Mouse (Mus musculus): ENCODE data around the gene Spry2. TPM values are rescaled to one million over a fixed set of nuclear protein-coding genes. Genes with fewer than 3 reads are reported as not detected.

The Spry2 gene
- total RNA-seq (2014; rRNA removed) = 20.2 and 24.3 TPM in 2 replicates
- polyA plus RNA-seq (2015; fragmentation: Nextera tagmentation; extraction: Ambion mirVana) = 38.1 and 39.2 TPM in 2 replicates

- H3K27me3 ChIP-seq (ENCODE audit: insufficient read depth, low read length) = no peaks in the 10 kb centered on the region
- H3K4me3 ChIP-seq (ENCODE audit: low read depth, low read length) = peak within 1 kb of the TSS; percentile 81
- H3K4me1 ChIP-seq (ENCODE audit: insufficient read depth, low read length) = peaks cover 2% of the 10 kb centered on the region; the same call in 1 of the 2 replicates
- ATAC-seq (ENCODE audit: low FRiP score) (peak; percentile 93), DNase-seq (ENCODE audit: low spot score) (peak; percentile 97)
- WGBS = under 1% methylated on average over 57 of the region's 89 CpGs
- H3K9ac ChIP-seq (replicated peaks; ENCODE audit: low read length, poor library complexity, severe bottlenecking) = peak within 1 kb of the TSS; percentile 81
- H3K27ac ChIP-seq (ENCODE audit: low read depth, low read length) = peak within 1 kb of the TSS; percentile 90
- H3K4me2 ChIP-seq (ENCODE audit: low read depth, low read length, poor library complexity, severe bottlenecking) = peak within 1 kb of the TSS; percentile 95
- TF ChIP-seq CTCF (IDR thresholded peaks at IDR 0.05) = no peak
- no peaks in the 10 kb centered on the region for H3K9me3 ChIP-seq (ENCODE audit: low read length)
- no peaks in the 10 kb centered on the region for H3K36me3 ChIP-seq (ENCODE audit: insufficient read depth, low read length)
Observed at GRCm38 (mm10) chr14:105896791-105897568, at the start of gene Spry2. TSS of gene Spry2 (minus strand) at chr14:105896819.

GRCm38 (mm10) chr14:105941353-105941752, 44.7 kb upstream of the Spry2 start:
- no peak for TF ChIP-seq CTCF (IDR thresholded peaks at IDR 0.05)
- DNase-seq (ENCODE audit: low spot score) = no peak
- no peak overlapping the region for H3K4me2 ChIP-seq (ENCODE audit: low read depth, low read length, poor library complexity, severe bottlenecking)
- H3K9ac ChIP-seq (replicated peaks; ENCODE audit: low read length, poor library complexity, severe bottlenecking) = no peak overlapping the region
- H3K4me1 ChIP-seq (ENCODE audit: insufficient read depth, low read length) = no peaks in the 10 kb centered on the region
- no peak for ATAC-seq (ENCODE audit: low FRiP score)
- H3K9me3 ChIP-seq (ENCODE audit: low read length) = no peaks in the 10 kb centered on the region
- H3K4me3 ChIP-seq (ENCODE audit: low read depth, low read length) = no peak overlapping the region
- WGBS = 78% methylated on average over 9 of the region's 9 CpGs
- H3K27me3 ChIP-seq (ENCODE audit: insufficient read depth, low read length) = no peaks in the 10 kb centered on the region
- no peaks in the 10 kb centered on the region for H3K36me3 ChIP-seq (ENCODE audit: insufficient read depth, low read length)
- no peak overlapping the region for H3K27ac ChIP-seq (ENCODE audit: low read depth, low read length)

- Histone ChIP-seq H3K9me3 (ENCODE audit: low read length) (no peaks in the 10 kb centered on the region), H3K4me2 (ENCODE audit: low read depth, low read length, poor library complexity, severe bottlenecking) (no peak overlapping the region), H3K36me3 (ENCODE audit: insufficient read depth, low read length) (no peaks in the 10 kb centered on the region), H3K4me1 (ENCODE audit: insufficient read depth, low read length) (no peaks in the 10 kb centered on the region), H3K4me3 (ENCODE audit: low read depth, low read length) (no peak overlapping the region), H3K27ac (ENCODE audit: low read depth, low read length) (no peak overlapping the region), H3K9ac (replicated peaks; ENCODE audit: low read length, poor library complexity, severe bottlenecking) (no peak overlapping the region), H3K27me3 (ENCODE audit: insufficient read depth, low read length) (no peaks in the 10 kb centered on the region)
- no peak for DNase-seq (ENCODE audit: low spot score)
- no peak for ATAC-seq (ENCODE audit: low FRiP score)
- WGBS = 91% methylated on average over 9 of the region's 9 CpGs
- TF ChIP-seq CTCF (IDR thresholded peaks at IDR 0.05) = no peak
Observed at GRCm38 (mm10) chr14:105926726-105927125, 30.1 kb upstream of the Spry2 start.

- 86% methylated on average over 2 of the region's 2 CpGs for WGBS
- DNase-seq (ENCODE audit: low spot score) (no peak), ATAC-seq (ENCODE audit: low FRiP score) (no peak)
- Histone ChIP-seq H3K4me2 (ENCODE audit: low read depth, low read length, poor library complexity, severe bottlenecking) (no peak overlapping the region), H3K27me3 (ENCODE audit: insufficient read depth, low read length) (no peaks in the 10 kb centered on the region), H3K36me3 (ENCODE audit: insufficient read depth, low read length) (no peaks in the 10 kb centered on the region), H3K4me1 (ENCODE audit: insufficient read depth, low read length) (no peaks in the 10 kb centered on the region), H3K9me3 (ENCODE audit: low read length) (no peaks in the 10 kb centered on the region), H3K9ac (replicated peaks; ENCODE audit: low read length, poor library complexity, severe bottlenecking) (no peak overlapping the region), H3K4me3 (ENCODE audit: low read depth, low read length) (no peak overlapping the region), H3K27ac (ENCODE audit: low read depth, low read length) (no peak overlapping the region)
- no peak for TF ChIP-seq CTCF (IDR thresholded peaks at IDR 0.05)
Observed at GRCm38 (mm10) chr14:105925305-105925704, 28.7 kb upstream of the Spry2 start.

GRCm38 (mm10) chr14:105924712-105925111, 28.1 kb upstream of the Spry2 start:
- Histone ChIP-seq H3K4me1 (ENCODE audit: insufficient read depth, low read length) (no peaks in the 10 kb centered on the region), H3K9ac (replicated peaks; ENCODE audit: low read length, poor library complexity, severe bottlenecking) (no peak overlapping the region), H3K4me2 (ENCODE audit: low read depth, low read length, poor library complexity, severe bottlenecking) (no peak overlapping the region), H3K27ac (ENCODE audit: low read depth, low read length) (no peak overlapping the region), H3K27me3 (ENCODE audit: insufficient read depth, low read length) (0 out of 2 replicates have a peak, but pooled peaks cover 3% of the 10 kb centered on the region), H3K9me3 (ENCODE audit: low read length) (no peaks in the 10 kb centered on the region), H3K4me3 (ENCODE audit: low read depth, low read length) (no peak overlapping the region), H3K36me3 (ENCODE audit: insufficient read depth, low read length) (no peaks in the 10 kb centered on the region)
- DNase-seq (ENCODE audit: low spot score) (peak; percentile 69), ATAC-seq (ENCODE audit: low FRiP score) (no peak)
- 26% methylated on average over 1 of the region's 1 CpGs for WGBS
- TF ChIP-seq CTCF (IDR thresholded peaks at IDR 0.05) = peak; percentile 79

- Histone ChIP-seq H3K27ac (ENCODE audit: low read depth, low read length) (no peak overlapping the region), H3K36me3 (ENCODE audit: insufficient read depth, low read length) (no peaks in the 10 kb centered on the region), H3K9ac (replicated peaks; ENCODE audit: low read length, poor library complexity, severe bottlenecking) (no peak overlapping the region), H3K4me2 (ENCODE audit: low read depth, low read length, poor library complexity, severe bottlenecking) (no peak overlapping the region), H3K27me3 (ENCODE audit: insufficient read depth, low read length) (0 out of 2 replicates have a peak, but pooled peaks cover 3% of the 10 kb centered on the region), H3K4me3 (ENCODE audit: low read depth, low read length) (no peak overlapping the region), H3K9me3 (ENCODE audit: low read length) (no peaks in the 10 kb centered on the region), H3K4me1 (ENCODE audit: insufficient read depth, low read length) (no peaks in the 10 kb centered on the region)
- WGBS = 31% methylated on average over 8 of the region's 8 CpGs
- ATAC-seq (ENCODE audit: low FRiP score) (no peak), DNase-seq (ENCODE audit: low spot score) (no peak)
- TF ChIP-seq CTCF (IDR thresholded peaks at IDR 0.05) = no peak
Observed at GRCm38 (mm10) chr14:105922874-105923273, 26.3 kb upstream of the Spry2 start.
